Comparison of ENCODE assay signal across 10 mouse cellular contexts in genomic region chr8:94377714-94378205, GRCm38 (mm10). TPM values are rescaled to one million over a fixed set of nuclear protein-coding genes. Genes with fewer than 3 reads are reported as not detected.
DNase-seq lines count a peak whose midpoint lies in the region; ATAC-seq and TF ChIP-seq lines count a peak whose summit lies in the region.
"Had no signal": no experiment of that assay in that cellular context is flagged by ENCODE, and none has a peak within 500 bp of the region (broad histone marks: within the 10 kb centered on the region; RNA-seq: fewer than 3 reads in every experiment).

No protein-coding gene starts in this region.

- 59% methylated on average over 11 of the region's 11 CpGs for WGBS in forebrain, postnatal 0 days
- 76% methylated on average over 11 of the region's 11 CpGs for WGBS in forebrain, embryonic 14.5 days
- WGBS in heart, embryonic 13.5 days, result 56% methylated on average over 11 of the region's 11 CpGs
- 45% methylated on average over 11 of the region's 11 CpGs for WGBS in limb, embryonic 12.5 days

- no peak overlapping the region for H3K4me2 ChIP-seq in forebrain, postnatal 0 days (ENCODE audit: low read depth)
- H3K4me2 ChIP-seq in forebrain, embryonic 14.5 days (ENCODE audit: low read length), result no peak overlapping the region
- no peak overlapping the region for H3K4me2 ChIP-seq in heart, embryonic 13.5 days
- no peak overlapping the region for H3K4me2 ChIP-seq in limb, embryonic 12.5 days
- H3K4me2 ChIP-seq: embryonic facial prominence, embryonic 12.5 days had no signal

- no peaks in the 10 kb centered on the region for H3K36me3 ChIP-seq in forebrain, postnatal 0 days (ENCODE audit: insufficient read depth)
- H3K36me3 ChIP-seq in forebrain, embryonic 14.5 days (ENCODE audit: control insufficient read depth, insufficient read depth, low read length), result no peaks in the 10 kb centered on the region
- H3K36me3 ChIP-seq in heart, embryonic 13.5 days, result no peaks in the 10 kb centered on the region
- H3K36me3 ChIP-seq in limb, embryonic 12.5 days, result no peaks in the 10 kb centered on the region
- H3K36me3 ChIP-seq: embryonic facial prominence, embryonic 12.5 days had no signal

- H3K27ac ChIP-seq in forebrain, postnatal 0 days (ENCODE audit: low read depth, low read length), result no peak overlapping the region
- H3K27ac ChIP-seq in forebrain, embryonic 14.5 days (ENCODE audit: low read depth, low read length), result no peak overlapping the region
- peak overlapping the region; percentile 32 for H3K27ac ChIP-seq in heart, embryonic 13.5 days (replicated peaks)
- peak overlapping the region; percentile 69 for H3K27ac ChIP-seq in limb, embryonic 12.5 days
- H3K27ac ChIP-seq: embryonic facial prominence, embryonic 12.5 days had no signal

- H3K9ac ChIP-seq in forebrain, postnatal 0 days, result no peak overlapping the region
- no peak overlapping the region for H3K9ac ChIP-seq in forebrain, embryonic 14.5 days (ENCODE audit: low read length)
- H3K9ac ChIP-seq in heart, embryonic 13.5 days, result no peak overlapping the region
- H3K9ac ChIP-seq in limb, embryonic 12.5 days (replicated peaks), result no peak overlapping the region
- H3K9ac ChIP-seq: embryonic facial prominence, embryonic 12.5 days had no signal

- TF ChIP-seq CTCF in forebrain, postnatal 0 days (IDR thresholded peaks at IDR 0.05; ENCODE audit: low read depth), result no peak

- no peaks in the 10 kb centered on the region for H3K27me3 ChIP-seq in forebrain, postnatal 0 days (ENCODE audit: insufficient read depth, low read length)
- H3K27me3 ChIP-seq in forebrain, embryonic 14.5 days (replicated peaks; ENCODE audit: control insufficient read depth, insufficient read depth, low read length), result no peaks in the 10 kb centered on the region
- H3K27me3 ChIP-seq in heart, embryonic 13.5 days (replicated peaks), result peaks cover 3% of the 10 kb centered on the region
- H3K27me3 ChIP-seq in limb, embryonic 12.5 days, result no peaks in the 10 kb centered on the region
- H3K27me3 ChIP-seq: CH12.LX; embryonic facial prominence, embryonic 12.5 days had no signal

- DNase-seq in forebrain, postnatal 0 days, result no peak
- DNase-seq in forebrain, embryonic 14.5 days (ENCODE audit: low spot score), result no peak
- DNase-seq in ovary, postnatal 36 days (ENCODE audit: low spot score), result peak; percentile 27
- no peak for DNase-seq in thymus, postnatal 25 days
- no peak for DNase-seq in right cerebral cortex, postnatal 4 days
- DNase-seq in spleen, adult 18-20 months, result no peak

- no peaks in the 10 kb centered on the region for H3K9me3 ChIP-seq in forebrain, postnatal 0 days (ENCODE audit: low read length)
- H3K9me3 ChIP-seq in forebrain, embryonic 14.5 days (replicated peaks; ENCODE audit: control insufficient read depth, low read length), result no peaks in the 10 kb centered on the region
- H3K9me3 ChIP-seq in heart, embryonic 13.5 days, result no peaks in the 10 kb centered on the region
- no peaks in the 10 kb centered on the region for H3K9me3 ChIP-seq in limb, embryonic 12.5 days
- H3K9me3 ChIP-seq: embryonic facial prominence, embryonic 12.5 days had no signal

- no peaks in the 10 kb centered on the region for H3K4me1 ChIP-seq in forebrain, postnatal 0 days (ENCODE audit: insufficient read depth)
- H3K4me1 ChIP-seq in forebrain, embryonic 14.5 days (ENCODE audit: control insufficient read depth, insufficient read depth, low read length), result no peaks in the 10 kb centered on the region
- H3K4me1 ChIP-seq in heart, embryonic 13.5 days, result peaks cover 29% of the 10 kb centered on the region
- H3K4me1 ChIP-seq in limb, embryonic 12.5 days (replicated peaks), result peaks cover 9% of the 10 kb centered on the region
- H3K4me1 ChIP-seq: embryonic facial prominence, embryonic 12.5 days had no signal

- H3K4me3 ChIP-seq in forebrain, postnatal 0 days (ENCODE audit: low read depth, low read length), result no peak overlapping the region
- H3K4me3 ChIP-seq in forebrain, embryonic 14.5 days (ENCODE audit: low read depth, low read length), result no peak overlapping the region
- H3K4me3 ChIP-seq in heart, embryonic 13.5 days, result no peak overlapping the region
- H3K4me3 ChIP-seq in limb, embryonic 12.5 days (replicated peaks), result no peak overlapping the region
- H3K4me3 ChIP-seq: embryonic facial prominence, embryonic 12.5 days had no signal

- ATAC-seq in forebrain, postnatal 0 days, result peak; percentile 10; the same call in 1 of the 2 replicates
- no peak for ATAC-seq in forebrain, embryonic 14.5 days
- ATAC-seq in heart, embryonic 13.5 days (ENCODE audit: extremely low read depth, insufficient number of reproducible peaks, low FRiP score, low TSS enrichment), result no peak
- peak; percentile 91 for ATAC-seq in limb, embryonic 12.5 days (ENCODE audit: insufficient number of reproducible peaks, insufficient read depth, low FRiP score, low TSS enrichment, low read depth)

RNA-seq across cellular contexts. Expression of gene Herpud1, which starts 8.5 kb away (rescaled TPM):
- 68.2 and 79.7 TPM in 2 replicates for total RNA-seq in forebrain, postnatal 0 days (2014; rRNA removed)
- 60.7 and 63.4 TPM in 2 replicates for polyA plus RNA-seq in forebrain, postnatal 0 days (2015; fragmentation: Nextera tagmentation; extraction: Ambion mirVana)
- 62.6 and 72.3 TPM in 2 replicates for polyA plus RNA-seq in forebrain, embryonic 14.5 days (2014; fragmentation: Nextera tagmentation; extraction: Ambion mirVana)
- polyA plus RNA-seq in heart, embryonic 13.5 days (2015; fragmentation: Nextera tagmentation; extraction: Ambion mirVana), result 80.6 and 81.1 TPM in 2 replicates
- polyA plus RNA-seq in limb, embryonic 12.5 days (2016; fragmentation: Nextera tagmentation; extraction: Ambion mirVana), result 47.5 and 50.9 TPM in 2 replicates

RNA-seq across cellular contexts. Expression of gene Slc12a3, which starts 48.8 kb away (rescaled TPM):
- 0.29 TPM in 1 of 2 replicates, not detected in the other for total RNA-seq in forebrain, postnatal 0 days (2014; rRNA removed)
- polyA plus RNA-seq in forebrain, postnatal 0 days (2015; fragmentation: Nextera tagmentation; extraction: Ambion mirVana), result 0.08 and 0.12 TPM in 2 replicates
- not detected in 2 replicates for polyA plus RNA-seq in forebrain, embryonic 14.5 days (2014; fragmentation: Nextera tagmentation; extraction: Ambion mirVana)
- not detected in 2 replicates for polyA plus RNA-seq in heart, embryonic 13.5 days (2015; fragmentation: Nextera tagmentation; extraction: Ambion mirVana)
- not detected in 2 replicates for polyA plus RNA-seq in limb, embryonic 12.5 days (2016; fragmentation: Nextera tagmentation; extraction: Ambion mirVana)

RNA-seq across cellular contexts. Expression of gene Nlrc5, which starts 56.4 kb away (rescaled TPM):
- total RNA-seq in forebrain, postnatal 0 days (2014; rRNA removed), result 0.69 and 1.6 TPM in 2 replicates
- polyA plus RNA-seq in forebrain, postnatal 0 days (2015; fragmentation: Nextera tagmentation; extraction: Ambion mirVana), result 0.28 and 0.36 TPM in 2 replicates
- polyA plus RNA-seq in forebrain, embryonic 14.5 days (2014; fragmentation: Nextera tagmentation; extraction: Ambion mirVana), result 0.17 and 0.36 TPM in 2 replicates
- polyA plus RNA-seq in heart, embryonic 13.5 days (2015; fragmentation: Nextera tagmentation; extraction: Ambion mirVana), result 0.25 and 0.27 TPM in 2 replicates
- 0.09 TPM in 1 of 2 replicates, not detected in the other for polyA plus RNA-seq in limb, embryonic 12.5 days (2016; fragmentation: Nextera tagmentation; extraction: Ambion mirVana)

Comparison
In these comparisons a context has a peak if more than half of its experiments do, and no peak if none do; other contexts are left out.
1. ATAC-seq: peak in forebrain, postnatal 0 days (single experiment) and limb, embryonic 12.5 days (single experiment); none in forebrain, embryonic 14.5 days (single experiment) and heart, embryonic 13.5 days (single experiment).
2. H3K27ac ChIP-seq: peak in heart, embryonic 13.5 days (single experiment) and limb, embryonic 12.5 days (single experiment); none in forebrain, postnatal 0 days (single experiment) and forebrain, embryonic 14.5 days (single experiment).